Mouse (Mus musculus) forebrain, embryonic 11.5 days (tissue): ENCODE data around the gene Ccm2l. TPM values are rescaled to one million over a fixed set of nuclear protein-coding genes. Genes with fewer than 3 reads are reported as not detected.

Source experiments
- ATAC-seq: fragments of 200-750 bp; cut with Nextera tagmentation; replicated peaks from 2 replicates; pipeline ENCODE4 v1.8.0; 2017; ENCODE audit warnings: moderate TSS enrichment; ENCODE audit not compliant: low FRiP score
- DNase-seq: peaks from one replicate; pipeline ENCODE4 v3.0.0-alpha.2; 2017; ENCODE audit warnings: low spot score
- H3K27ac ChIP-seq: fragments of 300-500 bp; sonication (generic); 2 replicates; pipeline ENCODE4 v1.5.1; 2014; ENCODE audit warnings: low read depth, low read length
- H3K27me3 ChIP-seq: fragments of 300-500 bp; sonication (generic); 2 replicates; pipeline ENCODE4 v1.6.1; 2014; ENCODE audit warnings: mild to moderate bottlenecking, low read length, mixed read lengths; ENCODE audit not compliant: control insufficient read depth, insufficient read depth
- H3K36me3 ChIP-seq: fragments of 300-500 bp; sonication (generic); 2 replicates; pipeline ENCODE4 v1.6.1; 2014; ENCODE audit warnings: mild to moderate bottlenecking, low read length, moderate library complexity, mixed read lengths; ENCODE audit not compliant: control insufficient read depth, insufficient read depth
- H3K4me1 ChIP-seq: fragments of 300-500 bp; sonication (generic); replicated peaks from 2 replicates; pipeline ENCODE4 v1.6.1; 2014; ENCODE audit warnings: low read length, mixed read lengths; ENCODE audit not compliant: control insufficient read depth, insufficient read depth
- H3K4me2 ChIP-seq: fragments of 300-500 bp; sonication (generic); 2 replicates; pipeline ENCODE4 v1.6.1; 2014; ENCODE audit warnings: low read depth, mild to moderate bottlenecking, low read length, moderate library complexity, mixed read lengths; ENCODE audit not compliant: severe bottlenecking
- H3K4me3 ChIP-seq: fragments of 300-500 bp; sonication (generic); 2 replicates; pipeline ENCODE4 v1.5.1; 2014; ENCODE audit warnings: low read depth, low read length
- H3K9ac ChIP-seq: fragments of 300-500 bp; sonication (generic); 2 replicates; pipeline ENCODE4 v1.6.1; 2014; ENCODE audit warnings: low read length
- H3K9me3 ChIP-seq: fragments of 300-500 bp; sonication (generic); 2 replicates; pipeline ENCODE4 v1.6.1; 2016; ENCODE audit warnings: low read length, mixed read lengths; ENCODE audit not compliant: control insufficient read depth
- WGBS: fragments of 180-500 bp; shearing (Covaris S2); extraction: QIAGEN DNeasy Blood & Tissue Kit; methylation state at CpG from one replicate; pipeline ENCODE4 v1.1.7; 2014; 5-methylcytosine and 5-hydroxymethylcytosine counted together
- polyA plus RNA-seq: library from polyadenylated mRNA; unstranded; fragments of >200 nt; fragmentation: Nextera tagmentation; extraction: Ambion mirVana; gene quantifications from 2 replicates; pipeline ENCODE4 v1.2.1, GENCODE M21; 2014

The Ccm2l gene
- polyA plus RNA-seq, 1 experiment from 2014 or later = 1.3 TPM

GRCm38 (mm10) chr2:153047828-153048465 is 17.8 kb upstream of the Ccm2l start:
- DNase-seq = peak; percentile 70
- no peaks in the 10 kb centered on the region for H3K36me3 ChIP-seq
- no peaks in the 10 kb centered on the region for H3K4me1 ChIP-seq
- no peak for ATAC-seq
- peaks cover 13% of the 10 kb centered on the region for H3K27me3 ChIP-seq
- WGBS = 39% methylated on average over 17 of the region's 17 CpGs
- H3K9me3 ChIP-seq = no peaks in the 10 kb centered on the region
- no peak overlapping the region for H3K27ac ChIP-seq
- no peak overlapping the region for H3K9ac ChIP-seq
- no peak overlapping the region for H3K4me2 ChIP-seq
- H3K4me3 ChIP-seq = no peak overlapping the region

DNA sequence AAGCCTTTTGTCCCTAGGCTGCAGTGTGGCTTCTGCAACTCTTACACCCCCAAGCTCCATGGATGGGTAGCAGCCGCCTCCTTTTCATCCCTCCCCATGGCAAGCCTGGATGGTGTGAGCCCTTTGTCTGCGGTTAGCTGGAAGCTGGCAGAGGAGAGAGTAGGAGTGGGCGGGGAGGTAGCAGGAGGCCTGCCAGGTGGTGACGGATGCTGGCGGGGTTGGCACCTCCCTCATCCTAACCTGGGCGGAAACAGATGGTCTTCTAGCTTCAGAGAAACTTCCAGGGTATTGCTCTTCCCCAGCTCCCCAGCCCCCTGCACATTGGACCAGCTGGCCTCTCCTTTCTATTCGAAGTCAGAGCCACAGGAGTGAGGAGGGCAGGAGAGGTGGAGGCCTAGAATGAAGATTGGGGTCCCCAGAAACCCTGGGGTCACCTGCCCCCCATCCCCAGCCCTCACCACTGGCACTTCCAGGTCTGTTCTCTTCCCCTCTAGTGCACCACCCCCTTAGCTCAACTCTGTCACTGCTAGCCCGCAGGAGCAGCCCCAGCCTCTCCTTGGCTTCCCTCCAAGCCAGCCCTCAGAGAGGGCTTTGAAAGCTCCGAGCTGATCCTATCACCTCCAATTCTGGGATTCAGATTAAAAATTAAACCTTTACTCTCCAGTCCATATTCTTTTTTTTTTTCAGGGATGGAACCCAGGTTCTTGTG is 16.3 kb upstream of the Ccm2l start:
- H3K4me1 ChIP-seq = no peaks in the 10 kb centered on the region
- no peak overlapping the region for H3K4me2 ChIP-seq
- H3K27ac ChIP-seq = no peak overlapping the region
- no peak for DNase-seq
- no peaks in the 10 kb centered on the region for H3K9me3 ChIP-seq
- H3K36me3 ChIP-seq = no peaks in the 10 kb centered on the region
- H3K4me3 ChIP-seq = no peak overlapping the region
- no peak for ATAC-seq
- no peak overlapping the region for H3K9ac ChIP-seq
- H3K27me3 ChIP-seq = peaks cover 17% of the 10 kb centered on the region
- WGBS = 59% methylated on average over 9 of the region's 9 CpGs

DNA sequence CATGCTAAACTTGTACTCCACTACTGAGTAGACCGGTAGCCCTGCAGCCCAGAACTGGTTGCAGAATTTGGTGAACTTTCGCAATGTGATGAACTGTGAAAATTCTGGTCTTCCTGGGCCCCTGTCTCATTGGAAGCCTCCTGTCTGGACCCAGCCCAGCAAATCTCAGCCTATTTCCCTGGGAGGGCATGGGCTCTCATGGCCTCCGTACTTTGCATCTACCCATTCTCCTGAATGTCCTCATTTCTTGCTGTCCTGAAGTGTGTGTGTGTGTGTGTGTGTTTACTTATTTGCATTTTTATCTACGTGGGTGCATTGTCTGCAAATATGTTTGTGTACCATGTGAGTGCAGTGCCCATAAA is 15.8 kb upstream of the Ccm2l start:
- Histone ChIP-seq H3K27me3 (peaks cover 17% of the 10 kb centered on the region), H3K27ac (no peak overlapping the region), H3K9ac (no peak overlapping the region)

DNA sequence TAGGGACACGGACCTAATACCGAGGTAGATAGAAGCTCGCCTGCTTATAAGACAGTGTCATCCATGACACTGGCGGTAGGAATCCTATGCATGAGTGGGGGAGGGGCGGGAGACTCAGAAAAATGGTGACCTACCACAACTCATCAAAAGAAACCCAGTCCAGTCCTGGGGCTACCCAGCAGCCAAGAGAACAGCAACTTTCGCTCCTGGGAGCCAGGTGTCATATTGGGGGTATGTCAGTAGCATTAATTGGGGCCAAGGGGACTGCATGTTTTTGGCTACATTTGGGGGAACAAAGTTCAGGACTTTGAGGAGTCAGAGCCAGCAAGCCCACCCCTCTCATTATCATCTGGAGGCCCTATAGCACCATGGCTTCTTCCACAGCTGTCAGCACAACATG is 14.7 kb upstream of the Ccm2l start:
- no peak overlapping the region for H3K9ac ChIP-seq
- peaks cover 17% of the 10 kb centered on the region for H3K27me3 ChIP-seq
- no peaks in the 10 kb centered on the region for H3K9me3 ChIP-seq
- ATAC-seq (no peak), DNase-seq (no peak)
- no peaks in the 10 kb centered on the region for H3K4me1 ChIP-seq
- no peak overlapping the region for H3K4me3 ChIP-seq
- no peaks in the 10 kb centered on the region for H3K36me3 ChIP-seq
- 82% methylated on average over 6 of the region's 6 CpGs for WGBS
- no peak overlapping the region for H3K27ac ChIP-seq
- no peak overlapping the region for H3K4me2 ChIP-seq

More for the DNA sequence above, 15.8 kb upstream of the Ccm2l start:
- Histone ChIP-seq H3K4me3 (no peak overlapping the region), H3K36me3 (no peaks in the 10 kb centered on the region), H3K4me1 (no peaks in the 10 kb centered on the region), H3K9me3 (no peaks in the 10 kb centered on the region), H3K4me2 (no peak overlapping the region)
- 87% methylated on average over 4 of the region's 4 CpGs for WGBS
- ATAC-seq = no peak
- DNase-seq = no peak

DNA sequence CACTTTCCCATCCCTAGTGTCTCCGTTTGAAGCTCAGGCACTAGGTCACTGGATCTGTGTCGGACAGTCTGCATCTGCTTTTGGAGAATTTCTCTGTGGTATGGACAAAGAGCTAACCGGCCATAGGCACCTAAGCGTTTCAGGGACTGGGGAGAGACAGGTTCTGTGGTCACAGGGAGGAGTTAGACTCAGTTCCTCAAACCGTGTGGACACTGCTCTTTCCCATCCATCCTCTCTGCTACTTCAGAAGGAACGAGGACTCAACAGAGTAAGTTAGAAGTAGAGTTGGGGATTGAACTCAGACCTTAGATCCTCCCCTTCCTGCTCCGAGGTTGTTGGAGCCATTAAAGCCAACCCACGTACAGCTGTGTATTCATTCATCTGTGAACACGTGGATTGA is 14.2 kb upstream of the Ccm2l start:
- Histone ChIP-seq H3K27ac (no peak overlapping the region), H3K9ac (no peak overlapping the region), H3K4me3 (no peak overlapping the region), H3K4me1 (no peaks in the 10 kb centered on the region), H3K4me2 (no peak overlapping the region), H3K36me3 (no peaks in the 10 kb centered on the region), H3K27me3 (peaks cover 17% of the 10 kb centered on the region), H3K9me3 (no peaks in the 10 kb centered on the region)
- ATAC-seq (no peak), DNase-seq (no peak)
- WGBS = 77% methylated on average over 9 of the region's 9 CpGs

DNA sequence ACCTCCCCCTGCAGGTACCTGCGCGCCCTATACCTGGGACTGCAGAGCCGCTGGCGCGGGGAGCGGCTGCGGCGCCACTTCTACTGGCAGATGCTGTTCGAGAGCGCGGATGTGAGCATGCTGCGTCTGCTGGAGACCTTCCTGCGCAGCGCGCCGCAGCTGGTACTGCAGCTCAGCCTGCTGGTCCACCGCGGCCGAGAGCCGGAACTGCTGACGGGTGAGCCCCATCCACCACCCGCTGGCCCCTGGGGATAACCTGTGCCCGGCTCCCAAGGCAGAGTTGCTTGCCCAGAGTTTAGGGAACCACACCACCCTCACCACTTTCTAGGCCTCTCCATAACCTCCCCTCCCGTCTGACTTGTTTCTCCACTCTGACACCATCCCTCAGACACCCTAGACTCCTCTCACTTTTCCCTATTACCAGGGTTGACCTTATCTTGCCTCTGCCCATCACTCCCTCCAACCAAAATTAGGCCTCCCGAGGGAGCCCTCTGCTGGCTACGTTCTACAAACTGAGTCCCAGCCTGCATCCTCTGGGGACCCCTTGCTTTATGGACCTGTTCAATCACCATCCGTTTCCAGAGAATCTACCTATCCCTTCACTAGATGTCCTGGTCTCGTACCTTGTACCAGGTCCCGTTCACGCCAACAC is 12.9 kb upstream of the Ccm2l start:
- Histone ChIP-seq H3K4me3 (no peak overlapping the region), H3K4me1 (no peaks in the 10 kb centered on the region), H3K27ac (no peak overlapping the region), H3K36me3 (no peaks in the 10 kb centered on the region), H3K9ac (no peak overlapping the region), H3K4me2 (no peak overlapping the region), H3K27me3 (peaks cover 17% of the 10 kb centered on the region), H3K9me3 (no peaks in the 10 kb centered on the region)
- no peak for DNase-seq
- WGBS = 10% methylated on average over 30 of the region's 30 CpGs
- ATAC-seq = no peak

GRCm38 (mm10) chr2:153053896-153054295 is 11.9 kb upstream of the Ccm2l start:
- H3K27me3 ChIP-seq = peaks cover 17% of the 10 kb centered on the region
- no peak overlapping the region for H3K9ac ChIP-seq
- WGBS = 91% methylated on average over 8 of the region's 8 CpGs
- no peaks in the 10 kb centered on the region for H3K4me1 ChIP-seq
- H3K4me2 ChIP-seq = no peak overlapping the region
- no peak overlapping the region for H3K4me3 ChIP-seq
- H3K9me3 ChIP-seq = no peaks in the 10 kb centered on the region
- ATAC-seq (no peak), DNase-seq (no peak)
- no peak overlapping the region for H3K27ac ChIP-seq
- no peaks in the 10 kb centered on the region for H3K36me3 ChIP-seq

DNA sequence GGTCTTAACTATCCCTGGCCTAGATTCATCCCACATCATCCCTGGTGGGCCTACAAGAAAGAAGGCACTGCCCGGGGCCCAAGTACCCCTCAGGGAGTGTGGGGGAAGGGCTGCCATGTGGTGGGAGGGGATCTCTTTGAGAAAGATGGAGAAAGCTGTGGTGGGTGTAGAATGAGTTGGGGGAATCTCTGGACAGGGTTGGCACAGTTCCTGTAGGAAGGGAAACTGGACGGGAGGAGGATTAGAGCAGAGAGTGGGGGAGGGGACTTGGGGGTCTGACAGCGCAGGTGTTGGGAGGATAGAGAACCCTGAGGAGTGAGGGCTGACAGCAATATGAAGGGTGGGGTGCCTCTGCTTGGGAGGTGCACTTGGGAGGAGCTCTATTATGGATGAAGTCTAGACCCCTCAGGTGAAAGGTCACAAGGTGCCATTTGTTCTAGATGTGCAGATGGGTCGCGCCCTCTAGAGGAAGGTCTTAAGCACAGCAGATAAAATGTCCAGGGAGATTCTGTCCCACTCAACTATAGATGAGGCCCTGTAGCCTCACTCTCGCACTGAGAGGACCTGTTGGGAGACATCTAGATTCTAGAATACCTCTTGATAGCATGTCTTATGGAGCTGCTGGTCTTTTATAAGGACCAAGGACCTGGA is 10.4 kb upstream of the Ccm2l start:
- Histone ChIP-seq H3K27me3 (peaks cover 17% of the 10 kb centered on the region), H3K4me2 (no peak overlapping the region), H3K36me3 (no peaks in the 10 kb centered on the region), H3K4me3 (no peak overlapping the region), H3K27ac (no peak overlapping the region), H3K9ac (no peak overlapping the region), H3K9me3 (no peaks in the 10 kb centered on the region), H3K4me1 (no peaks in the 10 kb centered on the region)
- DNase-seq = no peak
- no peak for ATAC-seq
- WGBS = 60% methylated on average over 6 of the region's 6 CpGs
